Mouse (Mus musculus): ENCODE data around the gene Man1c1. TPM values are rescaled to one million over a fixed set of nuclear protein-coding genes. Genes with fewer than 3 reads are reported as not detected.

Gene Man1c1
- polyA plus RNA-seq, 1 experiment from 2014 or later = 4.1 TPM

DNA sequence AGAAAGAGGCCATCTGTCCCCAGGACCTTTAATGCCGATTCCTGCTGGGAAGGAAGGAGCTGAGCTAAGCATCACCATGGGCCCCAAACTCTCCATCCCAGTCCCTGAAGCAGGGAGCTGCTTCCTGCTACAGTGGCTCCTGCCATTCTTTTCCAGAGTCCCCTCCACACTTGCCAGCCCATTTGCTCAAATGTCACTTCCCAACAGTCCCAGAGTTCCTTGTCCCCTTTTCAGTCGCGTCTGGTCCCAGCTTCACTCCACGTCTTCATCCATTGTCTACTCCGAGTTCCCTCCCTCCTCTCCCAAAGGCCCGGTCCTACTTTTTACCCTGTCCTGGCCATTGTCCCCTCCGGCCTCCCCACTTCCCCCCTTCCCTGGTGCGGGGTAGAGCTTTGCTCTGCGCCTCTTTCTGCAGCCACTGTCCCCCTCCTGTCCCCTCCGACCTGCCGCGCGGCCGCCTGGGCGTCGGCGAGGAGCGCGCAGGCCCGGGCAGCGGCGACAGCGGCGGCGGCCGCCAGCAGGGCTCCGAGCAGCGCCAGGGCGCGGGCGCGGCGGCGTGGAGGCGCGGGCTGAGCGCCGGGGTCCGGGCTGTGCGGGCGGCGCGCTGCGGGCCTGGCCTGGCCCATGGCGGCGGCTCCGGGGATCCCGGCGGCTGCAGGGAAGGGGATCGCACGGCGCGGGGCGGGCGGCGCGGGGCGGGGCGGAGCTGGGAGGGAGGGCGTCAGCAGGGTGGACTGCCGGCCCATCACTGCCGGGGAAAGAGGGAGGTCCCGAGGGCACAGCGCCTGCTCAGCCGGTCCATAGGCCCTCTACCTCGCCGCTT, 152.4 kb downstream of the Man1c1 start, which contains the start of gene Selenon:
TSS of gene Selenon (minus strand) at position 673 of the 823 bp plus-strand sequence.
- peaks cover 10% of the 10 kb centered on the region for H3K9me3 ChIP-seq
- peak within 1 kb of the TSS; percentile 78 for H3K4me3 ChIP-seq
- H3K27ac ChIP-seq = peak within 1 kb of the TSS; percentile 96
- H3K27me3 ChIP-seq (ENCODE audit: insufficient read depth, poor library complexity, severe bottlenecking) = no peaks in the 10 kb centered on the region
- peaks cover 43% of the 10 kb centered on the region for H3K36me3 ChIP-seq
- WGBS = under 1% methylated on average over 63 of the region's 67 CpGs
- peak; percentile 79 for DNase-seq (ENCODE audit: low spot score)
- peaks cover 43% of the 10 kb centered on the region for H3K4me1 ChIP-seq (replicated peaks)

DNA sequence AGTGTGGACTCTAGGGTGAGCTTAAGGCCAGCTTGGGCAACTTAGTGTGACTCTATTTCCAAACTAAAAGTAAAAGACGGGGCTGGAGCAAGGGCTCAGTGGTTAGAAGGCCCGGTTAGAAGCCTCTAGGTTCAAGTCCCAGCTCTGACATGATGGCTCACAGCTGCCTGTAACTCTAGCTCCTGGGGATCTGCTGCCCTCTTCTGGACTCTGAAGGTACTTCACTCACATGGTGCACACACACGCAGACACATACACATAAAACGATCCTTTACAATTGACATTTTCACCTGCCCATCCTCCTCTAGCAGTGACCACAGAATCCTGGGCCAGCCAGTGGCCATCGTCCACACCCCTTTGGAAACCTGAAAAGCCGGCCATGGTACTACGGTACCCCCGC, 154.2 kb downstream of the Man1c1 start:
- DNase-seq (ENCODE audit: low spot score) = no peak
- H3K27me3 ChIP-seq (ENCODE audit: insufficient read depth, poor library complexity, severe bottlenecking) = no peaks in the 10 kb centered on the region
- 98% methylated on average over 8 of the region's 8 CpGs for WGBS
- H3K36me3 ChIP-seq = peaks cover 61% of the 10 kb centered on the region
- H3K27ac ChIP-seq = no peak overlapping the region
- H3K4me3 ChIP-seq = 0 out of 2 replicates have a peak overlapping the region, but pooled peaks have one; percentile 78
- H3K4me1 ChIP-seq (replicated peaks) = peaks cover 40% of the 10 kb centered on the region
- peaks cover 10% of the 10 kb centered on the region for H3K9me3 ChIP-seq

DNA sequence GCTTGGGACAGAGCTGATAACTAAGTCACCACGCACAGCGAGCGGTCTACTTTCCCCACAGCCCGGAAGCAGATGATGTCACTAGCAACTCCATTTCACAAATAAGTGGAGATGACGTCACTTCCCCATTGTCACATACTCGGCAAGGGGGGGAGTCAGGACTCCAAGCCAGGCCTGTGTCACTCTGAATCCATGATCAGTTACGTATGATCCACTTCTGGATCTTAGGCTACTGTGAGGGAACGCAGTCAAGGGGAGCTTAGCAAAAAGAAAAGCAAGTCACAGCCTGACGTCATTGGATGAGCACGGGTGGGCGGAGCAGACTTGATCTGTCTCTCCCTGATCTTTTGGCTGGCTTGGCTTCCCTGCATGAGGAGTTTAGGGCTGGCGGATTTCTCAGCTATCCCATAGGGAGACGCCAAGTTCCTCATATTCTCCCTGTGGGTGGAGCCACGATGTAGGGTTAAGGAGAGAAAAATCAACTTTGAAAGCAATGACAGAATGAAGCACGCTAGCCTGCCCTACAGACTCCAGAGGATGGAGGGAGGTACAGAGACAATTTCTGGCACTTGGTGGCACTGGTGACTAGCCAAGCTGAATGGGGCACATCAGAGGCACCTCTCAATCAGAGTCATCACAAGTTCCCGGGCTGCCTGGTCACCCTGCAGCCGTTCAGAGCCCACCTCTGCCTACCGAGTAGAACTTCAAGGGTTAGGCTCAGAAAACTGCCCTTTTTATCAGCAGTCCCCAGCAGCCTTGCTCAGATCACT, 155.7 kb downstream of the Man1c1 start:
- no peak overlapping the region for H3K4me3 ChIP-seq
- DNase-seq (ENCODE audit: low spot score) = no peak
- H3K27ac ChIP-seq = no peak overlapping the region
- peaks cover 40% of the 10 kb centered on the region for H3K4me1 ChIP-seq (replicated peaks)
- no peaks in the 10 kb centered on the region for H3K27me3 ChIP-seq (ENCODE audit: insufficient read depth, poor library complexity, severe bottlenecking)
- peaks cover 10% of the 10 kb centered on the region for H3K9me3 ChIP-seq
- 80% methylated on average over 18 of the region's 18 CpGs for WGBS
- peaks cover 77% of the 10 kb centered on the region for H3K36me3 ChIP-seq

DNA sequence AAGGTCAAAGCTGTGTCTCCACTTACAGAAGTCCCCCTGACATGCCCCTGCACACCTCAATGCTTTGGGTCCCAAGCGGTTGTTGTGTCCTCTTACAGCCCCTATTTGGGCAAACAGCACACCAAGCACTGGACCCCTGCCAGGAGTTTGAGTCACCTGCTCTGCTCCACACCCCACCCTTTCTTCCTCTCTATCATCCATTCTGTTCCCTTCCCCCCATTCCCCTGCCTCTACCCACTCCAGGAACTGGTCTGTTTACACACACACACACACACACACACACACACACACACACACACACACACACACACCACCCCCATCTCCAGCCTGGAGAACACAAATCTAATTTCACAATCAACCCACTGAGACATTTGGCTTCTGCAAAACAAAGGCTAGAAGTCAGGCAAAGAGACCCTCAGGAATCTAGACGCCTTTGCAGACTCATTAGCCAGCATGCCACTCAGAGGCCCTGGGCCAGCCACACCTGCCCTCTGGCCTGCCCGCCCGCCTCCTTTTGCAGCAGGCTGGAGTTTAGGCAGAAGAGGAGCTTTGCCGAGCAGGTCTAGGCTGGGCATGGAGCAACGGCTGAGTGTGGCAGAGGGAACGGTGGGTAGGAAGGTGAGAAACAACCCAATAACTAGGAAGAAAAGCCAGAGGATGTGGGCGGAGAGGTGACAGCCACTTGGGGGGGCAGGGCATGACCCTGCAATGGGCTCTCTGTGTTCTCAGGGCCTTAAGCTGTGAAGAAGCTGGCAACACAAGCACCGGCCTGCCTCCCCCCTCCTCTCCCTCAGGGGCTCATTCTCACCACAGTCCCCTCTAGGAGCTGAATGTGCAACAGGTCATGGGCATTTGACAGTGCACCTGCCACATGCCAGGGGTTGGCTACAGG, 157.0 kb downstream of the Man1c1 start:
- no peak for DNase-seq (ENCODE audit: low spot score)
- H3K27ac ChIP-seq = no peak overlapping the region; the same call in 1 of the 2 replicates
- 73% methylated on average over 9 of the region's 9 CpGs for WGBS
- peaks cover 90% of the 10 kb centered on the region for H3K36me3 ChIP-seq
- peaks cover 39% of the 10 kb centered on the region for H3K4me1 ChIP-seq (replicated peaks)
- 0 out of 2 replicates have a peak overlapping the region, but pooled peaks have one; percentile 4 for H3K4me3 ChIP-seq
- H3K27me3 ChIP-seq (ENCODE audit: insufficient read depth, poor library complexity, severe bottlenecking) = no peaks in the 10 kb centered on the region
- H3K9me3 ChIP-seq = peaks cover 10% of the 10 kb centered on the region

DNA sequence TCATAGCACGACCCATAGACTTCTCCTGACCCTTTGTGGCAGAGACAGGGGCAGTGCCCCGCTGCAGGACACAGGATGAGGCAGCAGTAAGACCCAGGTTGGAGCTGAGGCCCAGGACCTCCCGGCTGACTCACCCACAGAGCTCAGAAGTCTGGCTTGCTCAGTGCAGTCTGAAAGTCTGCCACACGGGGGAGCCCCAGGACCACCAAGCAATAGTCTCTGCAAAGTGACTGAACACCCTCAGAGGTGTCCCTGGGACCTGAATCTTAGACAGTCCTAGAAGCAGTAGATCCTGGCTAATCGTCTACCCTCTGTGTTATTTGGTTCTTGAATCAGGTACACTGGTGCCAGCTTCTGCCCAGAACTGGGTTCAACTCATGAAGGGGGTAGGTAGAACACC, 160.8 kb downstream of the Man1c1 start:
- Histone ChIP-seq H3K27ac (no peak overlapping the region), H3K4me3 (no peak overlapping the region), H3K27me3 (ENCODE audit: insufficient read depth, poor library complexity, severe bottlenecking) (no peaks in the 10 kb centered on the region), H3K9me3 (no peaks in the 10 kb centered on the region), H3K36me3 (peaks cover 99% of the 10 kb centered on the region), H3K4me1 (replicated peaks) (peaks cover 21% of the 10 kb centered on the region)
- DNase-seq (ENCODE audit: low spot score) = peak; percentile 92
- 14% methylated on average over 5 of the region's 5 CpGs for WGBS

DNA sequence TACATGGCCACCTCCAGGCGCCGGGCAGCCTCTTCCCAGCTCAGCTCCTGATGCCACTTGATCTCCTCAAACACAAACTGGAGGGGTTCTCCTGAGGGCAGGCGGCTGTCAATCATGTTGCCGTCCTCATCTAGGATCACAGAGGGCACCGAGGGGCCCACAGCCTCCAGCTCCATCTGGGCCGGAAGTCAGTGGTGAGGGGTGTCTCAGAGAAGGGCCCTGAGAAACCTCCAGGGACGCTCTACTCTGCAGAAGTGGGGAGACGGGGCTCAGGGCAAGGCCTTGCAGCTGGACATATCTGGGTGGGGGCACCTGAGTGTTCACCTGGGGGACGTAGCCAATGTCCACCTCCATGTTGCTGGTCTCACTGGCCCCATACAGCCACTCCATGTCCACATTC, 161.4 kb downstream of the Man1c1 start:
- peaks cover 96% of the 10 kb centered on the region for H3K36me3 ChIP-seq
- 92% methylated on average over 9 of the region's 9 CpGs for WGBS
- H3K27me3 ChIP-seq (ENCODE audit: insufficient read depth, poor library complexity, severe bottlenecking) = no peaks in the 10 kb centered on the region
- H3K4me1 ChIP-seq (replicated peaks) = peaks cover 15% of the 10 kb centered on the region
- no peak overlapping the region for H3K4me3 ChIP-seq
- DNase-seq (ENCODE audit: low spot score) = no peak
- H3K9me3 ChIP-seq = no peaks in the 10 kb centered on the region
- no peak overlapping the region for H3K27ac ChIP-seq

DNA sequence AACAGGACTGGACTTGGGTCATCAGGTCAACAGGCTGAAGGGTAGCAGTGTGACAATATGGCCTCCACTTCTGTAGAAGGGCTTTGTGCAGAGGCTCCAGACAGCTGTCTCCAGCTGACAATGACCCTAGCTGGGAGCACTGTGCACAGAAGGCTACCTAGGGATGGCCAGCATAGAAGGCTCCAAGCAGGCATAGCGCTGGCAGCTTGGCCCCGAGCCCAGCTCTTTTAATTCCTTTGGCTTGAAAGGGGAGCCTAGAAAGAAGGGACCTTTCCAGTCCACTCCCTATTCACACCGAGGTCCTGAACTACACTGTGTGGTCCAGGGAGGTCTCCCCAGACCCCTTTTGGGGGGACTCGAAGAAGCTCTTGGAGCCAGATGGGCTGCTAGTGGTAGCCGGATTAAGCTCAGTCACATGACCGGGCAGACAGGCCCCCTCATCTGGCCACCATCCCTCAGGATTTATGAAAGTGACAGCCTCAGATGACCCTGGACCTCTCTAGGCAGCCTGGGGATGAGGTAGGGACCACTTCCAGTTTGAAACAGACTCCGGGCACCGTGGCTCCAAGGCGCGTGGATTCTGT, 165.0 kb downstream of the Man1c1 start:
- WGBS = 90% methylated on average over 10 of the region's 10 CpGs
- Histone ChIP-seq H3K4me1 (replicated peaks) (peaks cover 23% of the 10 kb centered on the region), H3K36me3 (peaks cover 59% of the 10 kb centered on the region), H3K9me3 (no peaks in the 10 kb centered on the region), H3K27ac (no peak overlapping the region), H3K27me3 (ENCODE audit: insufficient read depth, poor library complexity, severe bottlenecking) (no peaks in the 10 kb centered on the region), H3K4me3 (no peak overlapping the region)
- no peak for DNase-seq (ENCODE audit: low spot score)

DNA sequence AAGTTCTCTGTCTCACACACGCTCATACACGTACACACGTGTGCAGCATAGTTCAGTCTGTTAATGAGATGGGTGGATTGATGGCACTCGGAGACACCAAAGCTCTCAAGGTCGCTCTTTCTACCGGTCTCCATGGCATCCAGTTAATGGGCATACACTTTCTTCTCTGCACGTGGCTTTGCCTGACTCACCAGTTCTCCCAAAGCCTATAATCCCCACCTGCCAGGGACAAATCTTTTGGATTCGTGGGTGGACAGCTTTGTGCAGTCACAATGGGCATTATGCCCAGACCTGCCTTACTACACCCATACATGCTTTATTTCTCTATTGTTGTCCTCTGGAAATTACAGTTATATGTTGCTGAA, 168.3 kb downstream of the Man1c1 start:
- Histone ChIP-seq H3K27me3 (ENCODE audit: insufficient read depth, poor library complexity, severe bottlenecking) (no peaks in the 10 kb centered on the region), H3K9me3 (no peaks in the 10 kb centered on the region), H3K27ac (peak overlapping the region; percentile 90), H3K36me3 (peaks cover 40% of the 10 kb centered on the region), H3K4me1 (replicated peaks) (peaks cover 29% of the 10 kb centered on the region), H3K4me3 (peak overlapping the region; percentile 90)
- no peak for DNase-seq (ENCODE audit: low spot score)
- WGBS = 19% methylated on average over 8 of the region's 8 CpGs

DNA sequence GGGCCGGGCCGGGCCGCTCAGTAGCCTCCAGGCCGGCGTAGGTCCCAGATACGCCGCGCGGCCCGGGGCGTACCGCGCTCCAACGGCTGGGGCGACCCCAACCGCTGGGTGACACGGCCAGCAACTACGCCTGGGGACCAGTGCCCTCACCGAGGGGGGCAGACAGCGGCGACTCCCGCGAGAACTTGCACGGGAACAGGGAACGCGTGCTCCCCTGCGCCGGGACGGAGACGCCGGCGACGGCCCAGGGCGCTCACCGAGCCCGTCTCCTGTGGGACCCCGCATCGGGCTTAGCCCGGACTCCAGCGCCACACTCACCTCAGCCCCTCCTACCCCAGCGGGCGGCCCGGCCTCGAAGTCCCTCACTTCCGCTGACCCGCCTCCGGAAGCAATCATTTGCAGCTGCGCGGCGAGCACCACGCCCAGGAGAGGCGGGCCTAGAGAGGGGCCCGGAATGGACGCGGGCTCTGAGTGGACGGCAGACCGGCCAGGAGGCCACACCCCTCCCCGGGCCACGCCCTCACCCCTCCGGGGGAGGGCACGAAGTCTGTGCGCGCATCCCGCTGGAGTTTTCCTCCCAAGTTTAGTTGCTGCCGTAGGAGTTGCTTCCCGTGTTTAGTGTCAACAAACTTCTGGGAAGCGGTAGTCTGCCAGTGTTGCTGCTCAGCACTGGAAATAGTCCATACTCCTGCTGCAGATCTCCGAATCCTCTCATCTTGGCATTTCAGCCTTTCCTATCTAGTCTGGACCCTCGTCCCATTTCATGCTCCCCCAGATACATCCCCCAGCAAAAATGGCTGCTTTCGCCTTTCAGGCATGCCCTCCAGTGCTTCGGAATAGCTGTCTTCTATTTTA, 168.9 kb downstream of the Man1c1 start, which contains the start of gene Mtfr1l:
TSS of gene Mtfr1l (minus strand) at position 456 of the 855 bp plus-strand sequence.
- H3K27me3 ChIP-seq (ENCODE audit: insufficient read depth, poor library complexity, severe bottlenecking) = no peaks in the 10 kb centered on the region
- peak; percentile 99 for DNase-seq (ENCODE audit: low spot score)
- H3K9me3 ChIP-seq = no peaks in the 10 kb centered on the region
- peak within 1 kb of the TSS; percentile 90 for H3K4me3 ChIP-seq
- H3K27ac ChIP-seq = peak within 1 kb of the TSS; percentile 90
- H3K36me3 ChIP-seq = peaks cover 40% of the 10 kb centered on the region
- H3K4me1 ChIP-seq (replicated peaks) = peaks cover 29% of the 10 kb centered on the region
- WGBS = under 1% methylated on average over 71 of the region's 71 CpGs

DNA sequence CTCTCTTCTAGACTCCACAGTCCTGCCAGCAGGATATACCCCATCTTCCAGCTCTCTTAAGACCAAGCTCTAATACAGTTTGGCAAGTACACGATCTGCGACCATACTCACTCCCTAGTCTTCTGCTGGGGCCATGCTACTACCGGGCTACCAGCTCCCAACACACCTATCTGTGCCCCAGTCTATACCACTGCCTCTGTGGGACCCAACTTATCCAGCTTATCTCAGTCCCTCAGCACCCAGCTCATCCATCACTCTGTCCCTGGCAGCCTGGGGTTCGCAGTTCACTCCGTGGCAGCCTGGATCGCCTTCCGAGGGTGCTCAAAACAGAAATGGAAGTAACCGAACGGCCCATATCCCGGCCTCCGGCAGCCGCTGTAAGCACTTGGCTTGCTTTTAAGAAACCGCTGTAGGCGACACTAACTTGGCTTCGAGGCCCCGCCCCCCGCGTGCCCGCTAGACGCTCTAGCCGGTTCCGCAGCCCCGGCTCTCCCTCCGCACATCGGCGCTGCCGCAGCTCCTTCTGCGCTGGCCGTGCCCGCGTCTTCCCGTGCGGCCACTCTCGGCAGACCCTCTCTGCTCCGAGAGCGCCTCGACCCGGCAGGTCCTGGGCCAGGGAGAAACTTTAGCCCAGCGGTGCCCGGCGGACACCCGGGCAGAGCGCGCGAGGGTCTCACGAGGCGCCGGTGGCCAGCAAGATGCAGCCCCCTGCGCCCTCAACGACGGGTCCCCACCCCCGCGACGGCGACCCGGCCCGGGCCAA, 169.8 kb downstream of the Man1c1 start:
- WGBS = 1% methylated on average over 57 of the region's 57 CpGs
- peak overlapping the region; percentile 90 for H3K27ac ChIP-seq
- DNase-seq (ENCODE audit: low spot score) = peak; percentile 69
- H3K9me3 ChIP-seq = no peaks in the 10 kb centered on the region
- peaks cover 29% of the 10 kb centered on the region for H3K4me1 ChIP-seq (replicated peaks)
- peaks cover 40% of the 10 kb centered on the region for H3K36me3 ChIP-seq
- H3K27me3 ChIP-seq (ENCODE audit: insufficient read depth, poor library complexity, severe bottlenecking) = no peaks in the 10 kb centered on the region
- peak overlapping the region; percentile 90 for H3K4me3 ChIP-seq

DNA sequence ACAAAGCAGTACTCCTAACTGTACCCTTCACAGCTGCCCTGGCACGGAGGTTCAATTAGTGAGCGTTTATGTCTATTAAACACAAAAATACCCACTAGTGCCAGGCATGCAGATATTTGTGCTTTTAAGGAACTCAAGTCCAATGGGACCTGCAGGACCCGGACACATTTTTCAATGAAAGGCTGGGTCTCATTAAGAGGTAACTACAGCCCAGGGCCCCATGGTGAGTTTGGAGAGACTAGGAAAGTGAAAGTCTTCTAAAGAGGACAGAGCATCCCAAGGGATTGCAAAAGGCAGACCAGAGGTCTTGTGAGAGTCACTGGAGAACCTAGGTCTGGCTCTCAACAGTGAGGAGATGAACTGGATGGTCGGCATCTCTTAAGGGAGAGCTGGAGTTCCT, 170.7 kb downstream of the Man1c1 start:
- no peak for DNase-seq (ENCODE audit: low spot score)
- H3K4me1 ChIP-seq (replicated peaks) = peaks cover 29% of the 10 kb centered on the region
- no peaks in the 10 kb centered on the region for H3K9me3 ChIP-seq
- no peaks in the 10 kb centered on the region for H3K27me3 ChIP-seq (ENCODE audit: insufficient read depth, poor library complexity, severe bottlenecking)
- no peak overlapping the region for H3K27ac ChIP-seq
- 88% methylated on average over 4 of the region's 4 CpGs for WGBS
- H3K4me3 ChIP-seq = peak overlapping the region; percentile 90
- H3K36me3 ChIP-seq = peaks cover 40% of the 10 kb centered on the region

Data from hindbrain, embryonic 10.5 days (tissue).